Comparison of ENCODE assay signal across 25 mouse cellular contexts in genomic region chr3:59351768-59352167, GRCm38 (mm10).
"Had no signal": no experiment of that assay in that cellular context is flagged by ENCODE, and none has a peak within 500 bp of the region (broad histone marks: within the 10 kb centered on the region; RNA-seq: fewer than 3 reads in every experiment).

No protein-coding gene starts in this region.

- ATAC-seq: hindbrain, postnatal 0 days; intestine, postnatal 0 days had no signal

- H3K4me2 ChIP-seq: heart, embryonic 11.5 days; heart, embryonic 13.5 days; heart, embryonic 15.5 days; hindbrain, embryonic 13.5 days; hindbrain, embryonic 15.5 days; limb, embryonic 12.5 days; liver, embryonic 11.5 days; liver, embryonic 13.5 days had no signal

- H3K27me3 ChIP-seq: heart, embryonic 13.5 days; heart, embryonic 15.5 days; hindbrain, embryonic 13.5 days; hindbrain, embryonic 15.5 days; limb, embryonic 12.5 days; liver, embryonic 13.5 days had no signal

- H3K27ac ChIP-seq: gastrocnemius, adult 2 months; heart, adult 2 months; heart, embryonic 13.5 days; heart, embryonic 15.5 days; hindbrain, embryonic 13.5 days; hindbrain, embryonic 15.5 days; hindbrain, postnatal 0 days; limb, embryonic 10.5 days; limb, embryonic 12.5 days; liver, embryonic 13.5 days had no signal

- H3K9me3 ChIP-seq: heart, embryonic 13.5 days; heart, embryonic 15.5 days; hindbrain, embryonic 13.5 days; hindbrain, embryonic 15.5 days; limb, embryonic 10.5 days; limb, embryonic 12.5 days; liver, embryonic 13.5 days had no signal

- H3K9ac ChIP-seq: heart, embryonic 13.5 days; heart, embryonic 15.5 days; hindbrain, embryonic 13.5 days; hindbrain, embryonic 15.5 days; limb, embryonic 12.5 days; liver, embryonic 13.5 days had no signal

- H3K4me1 ChIP-seq: heart, embryonic 13.5 days; heart, embryonic 15.5 days; hindbrain, embryonic 13.5 days; hindbrain, embryonic 15.5 days; limb, embryonic 10.5 days; limb, embryonic 12.5 days; liver, embryonic 13.5 days had no signal

- DNase-seq: gastrocnemius, adult 2 months; gastrocnemius, postnatal 10 days; gastrocnemius, postnatal 25 days; heart, adult 11 months; heart, adult 2 months; heart, postnatal 14 days; heart, postnatal 36 days; kidney, adult 18-20 months; kidney, adult 8-10 months; kidney, postnatal 10 days; kidney, postnatal 25 days; layer of hippocampus, adult 9-11 months; layer of hippocampus, postnatal 36 days; liver; liver, embryonic 13.5 days had no signal

- H3K4me3 ChIP-seq: gastrocnemius, adult 2 months; heart, adult 2 months; heart, embryonic 13.5 days; heart, embryonic 15.5 days; hindbrain, embryonic 13.5 days; hindbrain, embryonic 15.5 days; limb, embryonic 10.5 days; limb, embryonic 12.5 days; liver, embryonic 13.5 days had no signal

- H3K36me3 ChIP-seq: heart, embryonic 13.5 days; heart, embryonic 15.5 days; hindbrain, embryonic 13.5 days; hindbrain, embryonic 15.5 days; limb, embryonic 10.5 days; limb, embryonic 12.5 days; liver, embryonic 13.5 days had no signal
